Mouse (Mus musculus): ENCODE data around the gene Lamc2. TPM values are rescaled to one million over a fixed set of nuclear protein-coding genes. Genes with fewer than 3 reads are reported as not detected.

Lamc2 gene
- polyA plus RNA-seq, 1 experiment from 2014 or later = 0.92 TPM

DNA sequence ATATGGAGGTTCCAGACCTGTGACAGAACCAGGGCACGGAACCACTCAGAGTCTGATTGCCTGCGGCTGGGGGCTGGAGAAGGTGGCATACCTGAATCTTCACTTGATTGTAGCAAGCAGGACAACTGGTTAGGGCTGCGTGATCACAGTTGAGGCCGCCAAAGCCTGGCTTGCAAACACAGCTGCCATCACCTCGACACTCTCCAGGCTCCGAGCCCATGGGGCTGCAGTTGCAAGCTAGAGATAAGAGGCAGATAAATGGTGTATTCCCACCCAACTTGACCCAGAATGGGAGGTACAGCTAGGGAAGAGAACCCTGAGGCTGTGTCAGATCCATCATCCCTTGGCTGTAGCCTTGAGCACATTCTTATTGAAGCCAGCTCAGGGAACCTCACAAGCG lies 46.6 kb downstream of the Lamc2 start:
- Histone ChIP-seq H3K36me3 (no peaks in the 10 kb centered on the region), H3K9me3 (no peaks in the 10 kb centered on the region), H3K4me3 (no peak overlapping the region), H3K27ac (replicated peaks) (no peak overlapping the region), H3K4me2 (no peak overlapping the region), H3K4me1 (replicated peaks) (peaks cover 7% of the 10 kb centered on the region; the same call in 1 of the 2 replicates), H3K27me3 (no peaks in the 10 kb centered on the region), H3K9ac (no peak overlapping the region)
- no peak for ATAC-seq (ENCODE audit: low read depth)
- WGBS = 89% methylated on average over 7 of the region's 7 CpGs

DNA sequence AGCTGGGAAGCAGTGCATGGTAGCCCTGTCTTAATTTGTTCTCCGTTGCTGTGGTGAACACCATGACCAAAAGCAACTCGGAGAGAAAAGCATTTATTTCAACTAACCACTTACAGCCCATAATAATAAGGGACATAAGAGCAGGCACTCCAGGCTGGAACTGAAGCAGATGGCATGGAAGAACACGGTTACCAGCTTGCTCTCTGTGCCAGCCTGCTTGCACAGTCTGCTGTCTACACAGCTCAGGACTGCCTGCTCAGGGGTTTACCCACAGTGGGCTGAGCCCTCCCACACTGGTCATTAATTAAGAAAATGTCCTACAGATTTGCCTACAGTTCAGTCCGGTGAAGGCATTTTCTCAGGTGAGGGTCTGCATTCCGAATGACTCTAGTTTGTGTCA lies 47.8 kb downstream of the Lamc2 start:
- H3K4me1 ChIP-seq (replicated peaks) = peaks cover 19% of the 10 kb centered on the region
- no peak overlapping the region for H3K27ac ChIP-seq (replicated peaks)
- H3K36me3 ChIP-seq = no peaks in the 10 kb centered on the region
- 62% methylated on average over 5 of the region's 5 CpGs for WGBS
- no peaks in the 10 kb centered on the region for H3K9me3 ChIP-seq
- no peak overlapping the region for H3K9ac ChIP-seq
- no peak overlapping the region for H3K4me2 ChIP-seq
- ATAC-seq (ENCODE audit: low read depth) = no peak
- no peak overlapping the region for H3K4me3 ChIP-seq
- no peaks in the 10 kb centered on the region for H3K27me3 ChIP-seq

DNA sequence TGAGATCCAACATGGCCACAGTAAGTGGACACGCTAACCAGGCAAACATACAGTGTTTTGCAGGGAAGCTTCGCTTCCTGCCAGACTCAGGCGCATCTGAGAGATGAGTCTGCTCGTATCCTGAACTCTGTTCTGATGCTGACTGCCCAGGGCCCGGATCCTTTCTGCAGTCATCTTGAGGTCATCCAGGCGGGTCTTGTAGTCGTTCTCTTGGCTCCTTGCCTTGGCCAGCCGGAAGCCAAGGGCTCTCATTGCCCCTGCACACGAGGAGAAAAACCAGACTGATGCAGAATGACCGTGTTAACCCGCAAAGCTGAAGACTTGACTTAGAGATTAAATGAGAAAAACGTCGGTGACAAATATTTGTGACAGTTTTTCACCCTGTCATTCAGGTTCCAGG lies 49.6 kb downstream of the Lamc2 start:
- Histone ChIP-seq H3K4me3 (no peak overlapping the region), H3K36me3 (no peaks in the 10 kb centered on the region), H3K4me1 (replicated peaks) (peaks cover 23% of the 10 kb centered on the region), H3K9ac (no peak overlapping the region), H3K27ac (replicated peaks) (no peak overlapping the region), H3K4me2 (no peak overlapping the region), H3K9me3 (no peaks in the 10 kb centered on the region), H3K27me3 (no peaks in the 10 kb centered on the region)
- 92% methylated on average over 13 of the region's 13 CpGs for WGBS
- no peak for ATAC-seq (ENCODE audit: low read depth)

DNA sequence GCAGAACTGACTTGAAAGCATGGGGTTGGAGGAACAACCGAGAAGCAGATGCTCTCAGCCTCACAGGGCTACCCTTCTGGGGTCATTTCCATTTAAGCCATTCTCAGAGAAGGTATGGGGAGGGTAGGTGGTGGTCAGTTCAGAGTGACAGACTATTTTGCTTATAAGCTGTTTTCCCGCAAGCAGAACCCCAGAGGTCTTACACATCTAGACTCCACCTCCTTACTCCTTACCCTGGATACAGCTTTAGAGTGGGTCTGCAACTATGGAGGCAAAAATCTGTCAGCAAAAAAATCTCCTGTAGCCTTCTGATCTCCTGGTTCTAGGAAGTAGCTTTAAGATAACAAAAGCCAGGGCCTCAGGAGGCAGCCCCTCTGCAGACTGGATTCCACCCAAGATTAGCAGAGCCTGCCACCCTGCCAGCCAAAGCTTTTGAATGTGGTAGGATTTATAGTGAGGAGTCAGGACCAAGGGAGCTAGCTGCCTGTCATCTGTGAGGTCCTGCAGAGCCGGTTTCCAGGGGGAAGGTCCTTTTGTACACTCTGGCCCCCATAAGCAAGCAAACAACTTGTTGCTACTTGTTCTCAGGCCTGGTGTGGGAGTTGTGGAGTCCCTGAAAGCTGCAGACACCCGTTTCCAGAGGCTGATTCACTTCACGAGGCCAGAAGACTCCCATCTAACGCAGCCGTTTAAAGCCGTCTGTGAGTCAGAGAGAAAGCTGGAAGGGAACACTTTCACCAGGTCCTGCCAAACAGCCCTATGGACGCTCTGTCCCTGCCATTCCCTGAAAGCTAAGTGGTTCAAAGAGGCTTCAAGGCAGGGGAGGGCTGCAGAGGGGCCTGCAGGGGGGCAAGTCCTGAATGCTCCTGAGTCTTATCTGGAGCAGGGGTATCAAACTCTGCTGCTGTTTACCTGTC lies 52.1 kb downstream of the Lamc2 start:
- Histone ChIP-seq H3K9me3 (no peaks in the 10 kb centered on the region), H3K9ac (no peak overlapping the region), H3K36me3 (no peaks in the 10 kb centered on the region), H3K27me3 (no peaks in the 10 kb centered on the region), H3K4me1 (replicated peaks) (peaks cover 17% of the 10 kb centered on the region), H3K27ac (replicated peaks) (peak overlapping the region; percentile 73), H3K4me2 (0 out of 2 replicates have a peak overlapping the region, but pooled peaks have one; percentile 7), H3K4me3 (no peak overlapping the region)
- WGBS = 15% methylated on average over 9 of the region's 9 CpGs
- ATAC-seq (ENCODE audit: low read depth) = peak; percentile 81

DNA sequence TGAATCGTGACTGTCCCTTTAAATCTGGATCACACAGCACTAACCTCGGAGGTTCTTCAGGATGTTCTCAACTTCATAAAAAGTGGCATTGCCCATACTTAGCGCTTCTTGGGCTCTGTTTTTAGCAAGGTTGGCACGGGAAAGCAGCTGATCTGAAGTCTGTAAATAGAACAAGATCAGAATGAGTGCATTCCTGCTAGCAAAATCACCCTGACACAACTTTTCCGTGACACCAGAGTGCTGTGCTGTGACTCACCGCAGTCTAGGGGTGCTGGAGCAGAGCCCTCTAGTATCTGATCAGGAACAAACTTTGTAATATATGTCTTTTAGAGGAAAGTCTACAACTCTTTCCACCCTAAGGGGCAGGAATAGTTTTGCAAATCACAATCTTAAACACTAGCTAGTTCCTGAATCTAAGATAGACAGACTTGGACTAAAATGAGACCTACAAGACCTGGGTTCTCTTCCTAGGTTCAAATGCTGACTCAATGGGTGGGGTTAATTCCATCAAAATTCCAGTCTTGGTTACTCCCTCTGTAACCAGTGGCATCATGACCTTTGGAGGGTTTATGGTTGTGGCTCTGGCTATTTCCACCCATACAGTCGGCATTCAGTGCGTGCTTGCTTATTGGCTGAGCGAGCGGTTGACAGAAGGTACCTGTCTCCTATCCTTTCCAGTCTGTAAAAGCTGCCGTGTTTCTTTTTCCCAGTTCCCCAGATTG lies 56.1 kb downstream of the Lamc2 start:
- no peak for ATAC-seq (ENCODE audit: low read depth)
- Histone ChIP-seq H3K27ac (replicated peaks) (no peak overlapping the region), H3K9ac (no peak overlapping the region), H3K27me3 (no peaks in the 10 kb centered on the region), H3K9me3 (no peaks in the 10 kb centered on the region), H3K4me1 (replicated peaks) (peaks cover 17% of the 10 kb centered on the region), H3K4me2 (no peak overlapping the region), H3K4me3 (no peak overlapping the region), H3K36me3 (no peaks in the 10 kb centered on the region)
- WGBS = 88% methylated on average over 11 of the region's 11 CpGs

DNA sequence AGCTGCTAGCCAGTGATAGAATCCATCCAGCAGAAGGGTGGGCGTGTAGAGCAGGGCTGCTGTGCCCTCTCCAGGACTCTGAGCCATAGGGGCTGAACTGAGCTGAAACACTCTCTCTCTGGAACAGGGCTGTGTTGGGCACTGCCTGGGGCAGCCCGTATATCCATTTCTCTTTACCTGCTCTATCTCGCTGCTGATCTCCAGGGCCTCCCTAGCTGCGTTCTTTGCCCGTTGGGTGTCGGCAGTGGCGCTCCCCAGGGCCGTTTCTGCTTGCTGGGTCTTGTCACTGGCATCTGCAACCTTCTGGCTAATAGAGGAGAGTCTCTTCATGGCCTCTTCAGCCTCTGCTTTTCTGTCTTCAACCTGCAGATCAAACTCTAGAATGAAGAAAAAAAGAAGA lies 57.5 kb downstream of the Lamc2 start:
- H3K36me3 ChIP-seq = no peaks in the 10 kb centered on the region
- 78% methylated on average over 8 of the region's 8 CpGs for WGBS
- no peaks in the 10 kb centered on the region for H3K9me3 ChIP-seq
- H3K4me2 ChIP-seq = no peak overlapping the region
- no peak overlapping the region for H3K27ac ChIP-seq (replicated peaks)
- no peak for ATAC-seq (ENCODE audit: low read depth)
- no peak overlapping the region for H3K9ac ChIP-seq
- peaks cover 7% of the 10 kb centered on the region for H3K4me1 ChIP-seq (replicated peaks)
- H3K4me3 ChIP-seq = no peak overlapping the region
- no peaks in the 10 kb centered on the region for H3K27me3 ChIP-seq

DNA sequence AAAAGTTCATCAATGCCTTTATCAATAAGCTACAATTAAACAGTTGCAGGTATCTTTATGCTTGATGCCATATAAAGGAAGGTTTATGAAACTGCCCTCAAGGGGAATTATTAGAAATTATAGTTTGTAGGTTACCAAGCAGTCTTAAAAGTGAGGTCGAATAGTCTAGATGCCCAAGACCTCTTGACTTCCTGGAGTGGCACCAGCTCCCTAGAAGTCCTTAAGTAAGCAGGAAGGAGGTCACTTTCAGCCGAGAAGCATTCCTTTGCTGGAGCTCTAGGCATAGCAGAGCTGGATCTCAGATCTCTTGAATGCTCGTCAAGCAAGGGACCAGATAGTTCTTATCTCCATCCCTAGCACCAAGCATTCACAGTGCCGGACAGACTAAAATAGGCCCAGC lies 58.6 kb downstream of the Lamc2 start:
- Histone ChIP-seq H3K4me1 (replicated peaks) (no peaks in the 10 kb centered on the region), H3K4me2 (no peak overlapping the region), H3K9me3 (no peaks in the 10 kb centered on the region), H3K9ac (no peak overlapping the region), H3K36me3 (no peaks in the 10 kb centered on the region), H3K27me3 (no peaks in the 10 kb centered on the region), H3K27ac (replicated peaks) (no peak overlapping the region), H3K4me3 (no peak overlapping the region)
- WGBS = 85% methylated on average over 4 of the region's 4 CpGs
- no peak for ATAC-seq (ENCODE audit: low read depth)

DNA sequence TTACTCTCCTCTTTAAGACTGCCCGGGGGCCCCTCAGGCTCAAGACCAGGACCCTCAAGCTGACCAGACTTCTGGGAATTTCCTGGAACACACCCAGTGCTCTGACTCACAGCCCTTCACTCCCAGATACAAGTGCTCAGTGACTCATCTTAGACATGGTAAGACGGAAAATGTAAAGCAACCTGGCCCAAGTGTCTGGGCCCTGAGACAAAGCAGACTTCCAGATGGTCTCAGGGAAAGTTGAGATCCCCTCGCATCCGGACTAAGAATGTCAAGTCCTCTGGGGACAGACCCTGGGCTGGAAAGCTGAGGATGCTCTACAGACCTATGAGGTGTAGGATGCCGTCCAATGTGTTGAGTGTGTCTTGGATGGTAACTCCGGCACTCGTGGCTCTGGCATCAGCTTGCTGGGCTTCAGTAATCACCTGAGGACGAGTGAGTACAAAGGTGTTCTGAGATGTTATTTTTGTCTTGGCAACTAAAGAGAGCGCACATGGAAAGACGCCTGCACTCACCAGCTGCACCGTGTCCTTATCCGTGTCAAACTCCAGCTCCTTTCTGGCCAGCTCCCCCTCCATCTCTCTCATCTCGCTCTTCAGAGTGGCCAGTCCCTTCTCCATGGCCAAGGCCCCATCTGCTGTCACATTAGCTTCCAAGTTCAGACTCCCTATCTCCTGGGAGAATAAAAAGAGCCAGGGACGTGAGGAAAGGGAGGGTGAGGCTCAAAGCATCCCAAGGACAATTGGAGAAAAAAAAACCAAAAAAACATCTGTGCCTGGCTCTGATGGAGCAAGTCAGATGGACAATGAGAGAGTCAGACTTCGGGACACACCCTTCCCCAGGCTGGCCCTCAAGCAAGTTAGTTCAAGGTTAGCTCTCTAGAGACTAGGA lies 59.5 kb downstream of the Lamc2 start:
- no peaks in the 10 kb centered on the region for H3K9me3 ChIP-seq
- WGBS = 88% methylated on average over 15 of the region's 15 CpGs
- H3K4me1 ChIP-seq (replicated peaks) = no peaks in the 10 kb centered on the region
- no peak overlapping the region for H3K27ac ChIP-seq (replicated peaks)
- H3K4me3 ChIP-seq = no peak overlapping the region
- H3K9ac ChIP-seq = no peak overlapping the region
- no peak overlapping the region for H3K4me2 ChIP-seq
- no peaks in the 10 kb centered on the region for H3K36me3 ChIP-seq
- H3K27me3 ChIP-seq = no peaks in the 10 kb centered on the region
- no peak for ATAC-seq (ENCODE audit: low read depth)

DNA sequence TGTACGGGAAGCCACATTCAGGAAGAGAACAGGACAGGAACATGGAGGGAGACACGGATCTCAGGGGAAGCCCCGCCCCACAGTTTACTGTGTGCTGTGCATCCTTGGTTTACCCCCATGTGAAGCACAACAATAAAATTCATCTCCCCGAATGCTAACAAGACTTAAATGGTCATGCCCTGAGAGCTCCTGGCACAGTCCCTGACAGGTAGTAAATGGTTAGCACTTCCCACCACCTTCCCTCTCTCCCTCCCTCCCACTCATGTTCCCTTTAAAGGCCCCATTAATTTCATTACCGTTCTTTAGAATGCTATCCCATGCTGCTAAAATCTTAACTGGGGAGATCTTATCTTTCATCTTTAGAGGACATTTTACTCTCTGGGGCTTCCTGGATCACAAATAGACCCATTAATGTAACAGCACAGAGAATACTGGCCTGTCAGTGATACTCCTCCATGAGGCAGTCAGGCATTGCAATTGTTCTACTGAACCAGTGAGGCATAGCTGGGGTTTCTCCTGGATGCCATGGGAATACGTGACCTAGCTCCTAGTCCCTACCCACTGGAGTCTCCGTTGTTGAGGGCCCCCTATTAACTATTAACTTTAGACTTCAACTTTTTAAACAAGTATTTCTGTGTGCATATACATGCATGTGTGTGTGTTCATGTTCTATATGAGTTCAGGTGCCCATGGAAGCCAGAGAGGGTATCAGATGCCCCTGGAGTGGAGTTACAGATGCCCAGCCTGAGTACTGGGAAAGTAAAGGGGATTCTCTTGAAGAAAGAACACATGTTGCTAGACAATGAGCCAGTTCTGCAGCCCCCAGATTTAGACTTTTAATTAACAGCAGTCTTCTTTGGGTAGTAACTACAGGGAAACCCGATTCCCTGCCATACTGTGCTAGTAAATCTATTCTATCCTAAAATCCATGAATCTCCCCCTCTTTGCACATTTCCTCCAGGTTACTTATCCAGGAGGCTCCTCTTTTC lies 60.7 kb downstream of the Lamc2 start:
- Histone ChIP-seq H3K4me3 (no peak overlapping the region), H3K4me2 (no peak overlapping the region), H3K27ac (replicated peaks) (no peak overlapping the region), H3K9me3 (no peaks in the 10 kb centered on the region), H3K4me1 (replicated peaks) (no peaks in the 10 kb centered on the region), H3K27me3 (no peaks in the 10 kb centered on the region), H3K9ac (no peak overlapping the region), H3K36me3 (no peaks in the 10 kb centered on the region)
- 68% methylated on average over 8 of the region's 8 CpGs for WGBS
- 0 out of 2 replicates have a peak, but pooled peaks have one; percentile 36 for ATAC-seq (ENCODE audit: low read depth)

DNA sequence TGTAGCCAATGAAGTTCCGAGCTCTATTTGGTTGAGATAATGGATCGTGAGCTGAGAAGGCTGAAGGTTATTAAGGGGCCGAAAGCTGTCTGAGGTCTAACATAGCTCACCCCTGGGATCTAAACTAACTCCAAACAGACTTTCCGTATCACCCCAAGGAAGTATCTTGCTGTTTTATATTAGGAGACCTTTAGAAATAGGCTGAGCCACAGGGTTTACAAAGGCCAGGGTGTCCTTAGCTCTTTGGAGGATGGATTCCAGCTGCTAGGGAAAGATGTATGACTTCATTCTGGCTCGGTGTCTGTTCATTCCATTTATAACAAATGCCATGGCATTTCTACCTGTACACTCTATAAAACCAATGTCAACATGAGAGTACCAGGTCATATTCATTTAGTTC lies 61.7 kb downstream of the Lamc2 start:
- Histone ChIP-seq H3K4me3 (no peak overlapping the region), H3K36me3 (no peaks in the 10 kb centered on the region), H3K4me1 (replicated peaks) (no peaks in the 10 kb centered on the region), H3K9me3 (no peaks in the 10 kb centered on the region), H3K27ac (replicated peaks) (no peak overlapping the region), H3K4me2 (no peak overlapping the region), H3K27me3 (0 out of 2 replicates have a peak, but pooled peaks cover 3% of the 10 kb centered on the region), H3K9ac (no peak overlapping the region)
- no peak for ATAC-seq (ENCODE audit: low read depth)
- WGBS = 86% methylated on average over 5 of the region's 5 CpGs

DNA sequence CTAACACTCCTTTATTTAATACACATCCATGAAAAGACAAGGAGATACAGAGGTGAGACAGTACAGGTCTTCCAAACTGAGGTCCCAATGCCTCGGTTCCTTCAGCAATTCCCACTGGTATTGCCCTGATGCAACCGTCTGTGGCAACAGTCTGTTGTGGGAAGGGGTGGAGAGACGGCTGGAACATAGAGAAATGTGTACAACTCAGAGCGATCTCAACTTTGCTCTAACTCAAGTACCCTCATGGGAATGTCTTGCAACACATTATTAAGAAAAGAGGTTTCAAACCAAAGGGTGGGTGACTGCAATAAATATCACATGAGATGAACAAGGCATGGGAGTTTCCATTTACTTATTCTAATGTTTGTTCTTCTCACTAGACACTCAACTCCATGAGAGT lies 63.5 kb downstream of the Lamc2 start:
- no peak overlapping the region for H3K4me2 ChIP-seq
- no peak overlapping the region for H3K27ac ChIP-seq (replicated peaks)
- H3K4me1 ChIP-seq (replicated peaks) = no peaks in the 10 kb centered on the region
- ATAC-seq (ENCODE audit: low read depth) = no peak
- H3K9me3 ChIP-seq = no peaks in the 10 kb centered on the region
- no peaks in the 10 kb centered on the region for H3K36me3 ChIP-seq
- H3K9ac ChIP-seq = no peak overlapping the region
- 0 out of 2 replicates have a peak, but pooled peaks cover 4% of the 10 kb centered on the region for H3K27me3 ChIP-seq
- no peak overlapping the region for H3K4me3 ChIP-seq
- WGBS = 78% methylated on average over 4 of the region's 4 CpGs
